Mouse (Mus musculus) small intestine, adult 2 months (tissue): ENCODE measurements at regions not wholly inside any gene's neighbourhood (a gene's known extent, or its start where the extent isn't known, plus 50 kb on each side); places are given as distances from the start of the nearest gene placed in this dataset.

Experiments used
- CTCF ChIP-seq: fragments of 200-500 bp; IDR thresholded peaks from 2 replicates; pipeline ENCODE4 v1.5.1; 2012; ENCODE audit warnings: low read depth, mild to moderate bottlenecking, control low read depth, inconsistent platforms, low read length, moderate library complexity, mixed read lengths; ENCODE audit not compliant: insufficient replicate concordance, insufficient read length; ENCODE audit errors: extremely low read depth
- POLR2A ChIP-seq: fragments of 200-500 bp; IDR thresholded peaks from 2 replicates; pipeline ENCODE4 v1.6.1; 2012; ENCODE audit warnings: low read depth, mild to moderate bottlenecking, control low read depth, inconsistent platforms, low read length, moderate library complexity

DNA sequence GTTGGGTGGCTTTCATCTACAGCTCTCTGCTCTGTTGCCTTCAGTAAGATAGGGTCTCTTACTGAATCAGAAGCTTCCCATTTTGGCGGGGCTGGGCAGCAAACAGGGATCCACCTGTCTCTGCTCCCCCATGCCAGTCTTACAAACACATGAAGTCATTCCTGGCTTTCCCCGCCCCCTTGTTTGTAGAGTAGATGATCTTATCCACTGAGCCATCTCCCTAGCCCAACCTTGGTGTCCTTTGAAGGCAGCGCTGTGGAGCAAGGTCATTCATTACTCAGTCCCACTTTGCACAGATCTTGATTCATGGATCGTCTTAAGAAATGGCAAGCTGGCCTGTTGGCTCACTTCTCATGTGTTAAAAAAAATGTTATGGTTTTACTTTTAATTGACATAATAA is 293.6 kb downstream of the Dhx35 start:
- TF ChIP-seq CTCF (no peak), POLR2A (no peak)
